Mouse (Mus musculus) layer of hippocampus, adult 9-10 months (tissue): ENCODE measurements around the gene Plekhg3.

Experiments
- DNase-seq: peaks from one replicate; pipeline ENCODE4 v3.0.0; 2022; ENCODE audit warnings: low spot score

Gene Plekhg3

DNA sequence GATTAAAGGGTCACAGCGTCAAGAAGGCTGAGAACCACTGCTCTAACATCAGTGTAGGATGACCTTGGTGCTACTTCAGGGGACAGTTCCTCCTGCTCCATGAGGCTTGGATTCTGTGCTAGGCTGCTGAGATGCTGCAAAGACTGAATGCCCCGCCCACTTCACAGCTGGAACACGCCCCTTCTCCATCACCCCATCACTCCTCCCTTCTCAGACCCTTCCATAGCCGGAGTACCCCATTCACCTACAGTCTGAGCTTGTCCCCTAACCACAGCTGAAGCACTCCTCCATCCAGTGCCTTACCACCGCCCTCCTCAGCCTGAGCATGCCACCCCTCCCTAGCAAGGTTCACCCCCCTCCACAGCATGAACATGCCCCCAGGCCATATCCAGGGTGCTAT, 89.2 kb downstream of the Plekhg3 start:
- no peak for DNase-seq

DNA sequence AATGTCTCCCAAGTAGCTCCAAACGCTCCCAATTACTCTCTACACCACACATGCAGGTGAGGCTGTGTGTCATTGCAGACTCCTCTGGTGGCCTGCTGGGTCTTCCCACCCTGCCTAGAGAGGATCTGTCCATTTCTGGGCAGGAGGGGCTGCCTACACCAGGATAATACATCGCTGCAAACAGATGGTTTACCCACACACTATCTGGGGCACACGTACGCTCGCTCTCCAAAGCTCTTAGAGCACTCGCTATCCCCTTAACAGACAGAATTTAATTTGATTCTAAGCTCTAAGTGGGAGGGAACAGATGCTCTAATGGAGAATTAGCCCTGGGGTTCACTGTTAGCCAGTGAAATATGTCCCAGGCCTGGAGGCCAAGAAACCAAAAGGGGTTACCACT, 92.7 kb downstream of the Plekhg3 start:
- no peak for DNase-seq
